Mouse (Mus musculus) stomach, postnatal 0 days (tissue): Measurements from ENCODE around the gene Gm12185. TPM values are rescaled to one million over a fixed set of nuclear protein-coding genes. Genes with fewer than 3 reads are reported as not detected.
"Not testable (repeated sequence)": the region's sequence is repeated elsewhere in the genome, so short reads cannot be mapped to it uniquely, and the experiment has no call there.

Experiments
- ATAC-seq: fragments of 200-750 bp; cut with Nextera tagmentation; 2 replicates; pipeline ENCODE4 v1.8.0; 2017; ENCODE audit not compliant: low FRiP score, low TSS enrichment
- DNase-seq: peaks from one replicate; pipeline ENCODE4 v3.0.0-alpha.2; 2016; ENCODE audit warnings: low spot score
- H3K27ac ChIP-seq: fragments of 300-500 bp; sonication (generic); replicated peaks from 2 replicates; pipeline ENCODE4 v1.5.1; 2014; ENCODE audit warnings: mild to moderate bottlenecking, control low read depth
- H3K27me3 ChIP-seq: fragments of 300-500 bp; sonication (generic); 2 replicates; pipeline ENCODE4 v1.6.1; 2014; ENCODE audit warnings: low read length; ENCODE audit not compliant: control insufficient read depth, insufficient read depth
- H3K36me3 ChIP-seq: fragments of 300-500 bp; sonication (generic); 2 replicates; pipeline ENCODE4 v1.6.1; 2014; ENCODE audit warnings: low read length, mixed read lengths; ENCODE audit not compliant: control insufficient read depth, insufficient read depth
- H3K4me1 ChIP-seq: fragments of 300-500 bp; sonication (generic); replicated peaks from 2 replicates; pipeline ENCODE4 v1.6.1; 2014; ENCODE audit warnings: antibody characterized with exemption; ENCODE audit not compliant: control insufficient read depth, insufficient read depth
- H3K4me2 ChIP-seq: fragments of 300-500 bp; sonication (generic); replicated peaks from 2 replicates; pipeline ENCODE4 v1.6.1; 2014; ENCODE audit warnings: low read depth, mild to moderate bottlenecking, control low read depth, moderate library complexity
- H3K4me3 ChIP-seq: fragments of 300-500 bp; sonication (generic); 2 replicates; pipeline ENCODE4 v1.5.1; 2014; ENCODE audit warnings: low read depth, low read length, control low read depth
- H3K9ac ChIP-seq: fragments of 300-500 bp; sonication (generic); 2 replicates; pipeline ENCODE4 v1.6.1; 2014; ENCODE audit warnings: mild to moderate bottlenecking, low read length, control low read depth, mixed read lengths
- H3K9me3 ChIP-seq: fragments of 300-500 bp; sonication (generic); 2 replicates; pipeline ENCODE4 v1.6.1; 2016; ENCODE audit warnings: low read length; ENCODE audit not compliant: control insufficient read depth
- WGBS: fragments of 180-500 bp; shearing (Covaris S2); extraction: QIAGEN DNeasy Blood & Tissue Kit; methylation state at CpG from one replicate; pipeline ENCODE4 v1.1.7; 2014; 5-methylcytosine and 5-hydroxymethylcytosine counted together
- polyA plus RNA-seq: library from polyadenylated mRNA; unstranded; fragments of >200 nt; fragmentation: Nextera tagmentation; extraction: Ambion mirVana; gene quantifications from 2 replicates; pipeline ENCODE4 v1.2.1, GENCODE M21; 2015

Gm12185 gene
- polyA plus RNA-seq = 0.01 TPM in 1 of 2 replicates, not detected in the other

DNA sequence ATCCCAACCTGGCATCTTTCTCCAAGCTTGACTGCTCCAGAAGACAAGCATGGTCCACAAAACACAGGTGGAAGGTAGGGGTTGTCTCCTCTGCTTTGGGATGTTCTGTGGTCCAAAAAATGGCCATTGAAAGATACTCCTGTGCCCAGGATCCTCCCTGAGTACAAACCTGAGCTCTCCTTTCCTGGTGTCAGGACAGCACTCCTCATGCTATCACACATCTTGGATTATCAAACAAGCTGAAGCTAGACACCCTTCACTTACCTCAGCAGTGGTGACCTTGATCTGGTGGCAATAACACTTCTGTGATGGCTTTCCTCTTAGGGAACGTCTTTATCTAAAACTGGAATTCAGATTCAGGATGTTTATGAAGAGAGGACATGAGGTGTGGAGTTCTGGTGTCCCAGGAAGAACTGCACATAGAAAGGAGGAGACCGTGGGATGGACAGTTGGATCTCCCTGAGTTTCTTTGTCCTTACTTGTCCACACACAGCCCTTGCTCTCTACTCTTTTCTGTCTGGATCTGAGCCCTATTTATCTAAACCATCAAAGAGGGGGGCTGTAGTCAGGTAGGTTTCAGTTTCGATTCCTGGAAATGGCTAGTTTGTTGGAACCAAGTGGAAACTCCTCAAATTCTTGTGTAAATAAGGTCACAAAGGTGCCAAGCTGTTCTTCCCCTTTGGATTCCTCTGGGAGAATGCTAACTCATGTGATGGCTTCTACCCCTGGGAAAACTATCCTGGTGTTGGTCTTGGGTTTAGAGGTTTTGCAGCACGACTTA, at the start of gene Gm12185:
TSS of gene Gm12185 (minus strand) at position 487 of the 781 bp plus-strand sequence.
- H3K4me2 ChIP-seq, H3K27me3 ChIP-seq, H3K27ac ChIP-seq, H3K4me1 ChIP-seq, H3K36me3 ChIP-seq, H3K9me3 ChIP-seq, H3K9ac ChIP-seq, H3K4me3 ChIP-seq, DNase-seq, ATAC-seq: not testable (repeated sequence)
- WGBS = 41% methylated on average over 4 of the region's 4 CpGs

DNA sequence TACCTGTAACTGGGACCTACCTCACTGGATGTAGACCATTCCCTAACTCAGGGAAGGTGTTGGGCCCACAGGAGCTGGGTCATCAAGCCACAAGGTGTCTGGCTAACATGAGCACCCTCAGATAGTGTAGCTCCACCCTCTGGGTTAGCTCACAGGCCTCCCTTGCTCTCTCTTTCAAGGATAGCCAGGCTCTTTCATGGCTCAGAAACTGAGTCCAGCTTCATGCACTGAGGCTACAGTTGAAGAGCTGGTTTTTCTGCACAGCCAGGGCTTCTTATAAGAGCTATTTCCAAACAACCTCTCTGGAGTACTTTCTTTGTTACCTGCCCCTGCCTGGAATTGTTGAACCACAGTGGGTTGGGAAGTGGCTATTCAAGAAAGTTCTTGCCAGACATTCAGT, 20.0 kb upstream of the Gm12185 start:
- not testable (repeated sequence) for H3K4me3 ChIP-seq, DNase-seq, H3K27me3 ChIP-seq, ATAC-seq, H3K27ac ChIP-seq, H3K4me1 ChIP-seq, H3K36me3 ChIP-seq, H3K4me2 ChIP-seq, H3K9ac ChIP-seq, H3K9me3 ChIP-seq

DNA sequence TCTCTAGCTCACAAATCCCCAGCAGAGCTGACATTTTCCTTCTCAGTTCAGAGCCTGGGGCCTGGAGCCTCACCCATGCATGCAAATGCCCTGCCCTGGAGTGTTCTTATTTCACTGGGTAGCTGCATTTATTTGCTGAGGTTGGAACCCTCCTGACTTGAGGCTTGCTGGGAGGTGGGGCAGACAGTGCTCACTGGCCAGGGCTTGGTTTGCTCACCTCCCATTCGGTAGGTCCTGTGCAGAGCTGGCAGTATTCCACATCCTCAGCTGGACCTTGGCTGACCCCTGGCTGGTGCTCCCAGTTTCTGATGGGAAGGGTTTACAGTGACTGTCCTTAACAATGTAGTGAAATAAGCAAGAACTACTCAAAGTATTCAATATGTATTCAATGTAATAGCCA, 14.8 kb upstream of the Gm12185 start:
- ATAC-seq = 0 out of 2 replicates have a peak, but pooled peaks have one; percentile 12
- not testable (repeated sequence) for H3K36me3 ChIP-seq, H3K27ac ChIP-seq, H3K4me1 ChIP-seq, H3K9ac ChIP-seq, H3K4me2 ChIP-seq, H3K9me3 ChIP-seq, DNase-seq, H3K27me3 ChIP-seq, H3K4me3 ChIP-seq
- 11% methylated on average over 1 of the region's 1 CpGs for WGBS

DNA sequence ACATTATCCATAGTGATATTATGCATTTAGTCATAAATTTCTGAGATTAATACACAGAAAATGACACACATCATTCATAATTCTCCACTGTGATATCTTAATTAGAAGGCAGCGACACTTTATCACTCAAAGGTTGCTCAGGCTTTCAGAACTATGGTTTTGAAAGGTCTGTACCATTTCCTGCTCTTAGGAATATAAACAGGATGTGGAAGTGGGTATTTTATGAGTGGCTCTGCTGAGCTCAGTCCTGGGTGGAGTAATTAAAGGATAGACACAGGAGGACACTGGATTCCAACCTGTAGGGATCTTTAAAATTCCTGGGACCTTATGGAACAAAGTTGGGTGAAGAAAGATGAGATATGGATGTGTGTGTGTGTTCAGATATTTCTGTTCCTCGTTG, 14.3 kb upstream of the Gm12185 start:
- H3K27ac ChIP-seq = not testable (repeated sequence)
- 64% methylated on average over 2 of the region's 2 CpGs for WGBS

GRCm38 (mm10) chr11:49000411-49000810, 8.4 kb upstream of the Gm12185 start:
- H3K36me3 ChIP-seq, H3K9ac ChIP-seq, ATAC-seq, H3K27me3 ChIP-seq, H3K27ac ChIP-seq, H3K4me3 ChIP-seq, DNase-seq, H3K9me3 ChIP-seq, H3K4me1 ChIP-seq, H3K4me2 ChIP-seq: not testable (repeated sequence)
- 78% methylated on average over 1 of the region's 1 CpGs for WGBS

More for the DNA sequence above, 14.3 kb upstream of the Gm12185 start:
- H3K27me3 ChIP-seq, H3K9ac ChIP-seq, H3K4me2 ChIP-seq, DNase-seq, ATAC-seq, H3K9me3 ChIP-seq, H3K36me3 ChIP-seq, H3K4me1 ChIP-seq, H3K4me3 ChIP-seq: not testable (repeated sequence)

- H3K36me3 ChIP-seq, H3K9ac ChIP-seq, H3K9me3 ChIP-seq, H3K27me3 ChIP-seq, H3K4me2 ChIP-seq, H3K4me3 ChIP-seq, H3K4me1 ChIP-seq, H3K27ac ChIP-seq, DNase-seq: not testable (repeated sequence)
- 16% methylated on average over 2 of the region's 2 CpGs for WGBS
- peak; percentile 64 for ATAC-seq
Observed at GRCm38 (mm10) chr11:48994018-48994417, 2.0 kb upstream of the Gm12185 start, which contains the start of gene Tgtp1. Gene Tgtp1 (minus strand): TSS chr11:48994172.

DNA sequence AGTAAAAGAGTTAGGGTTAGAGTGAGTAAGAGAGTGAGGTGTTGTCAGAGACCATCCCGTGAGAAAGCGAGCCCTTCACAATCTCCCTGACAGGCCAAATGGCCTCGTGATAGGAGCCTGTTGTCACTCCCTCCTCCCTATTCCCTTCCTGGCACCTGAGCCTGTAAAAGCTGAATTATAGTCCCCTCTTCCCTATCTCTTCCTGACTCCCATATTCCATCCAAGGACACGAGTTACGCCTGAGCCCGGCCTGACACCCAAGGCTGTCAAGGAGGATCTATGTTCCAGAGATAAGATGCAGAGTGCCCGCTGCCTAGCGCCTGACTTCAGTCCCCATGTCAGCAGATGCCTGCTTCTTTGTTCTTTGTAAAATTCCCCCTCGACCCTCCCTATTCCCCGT, 1.3 kb upstream of the Gm12185 start:
- ATAC-seq, H3K4me1 ChIP-seq, H3K4me3 ChIP-seq, H3K36me3 ChIP-seq, H3K27me3 ChIP-seq, H3K9me3 ChIP-seq, DNase-seq, H3K27ac ChIP-seq, H3K4me2 ChIP-seq, H3K9ac ChIP-seq: not testable (repeated sequence)
- WGBS = 37% methylated on average over 10 of the region's 10 CpGs

DNA sequence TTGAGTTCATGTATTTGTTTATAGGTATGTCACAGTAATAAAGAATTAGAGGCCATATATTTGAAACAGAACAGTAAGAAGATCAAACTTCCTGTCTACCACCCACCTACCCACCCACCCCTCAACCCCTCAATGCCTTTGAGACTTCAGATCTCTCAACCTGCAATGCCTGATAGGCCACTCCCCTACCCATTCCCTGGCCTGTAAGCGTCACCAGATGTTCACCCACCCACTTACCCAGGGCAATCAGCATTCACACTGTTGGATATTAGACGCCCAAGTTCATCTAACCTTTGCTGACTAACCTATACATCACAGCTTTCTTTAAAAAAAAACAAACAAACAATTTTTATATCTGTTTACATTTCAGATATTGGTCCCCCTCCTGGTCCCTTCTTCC, 2.0 kb downstream of the Gm12185 start:
- not testable (repeated sequence) for H3K9me3 ChIP-seq, H3K4me3 ChIP-seq, H3K4me1 ChIP-seq, H3K4me2 ChIP-seq, DNase-seq, ATAC-seq, H3K36me3 ChIP-seq, H3K27ac ChIP-seq, H3K9ac ChIP-seq, H3K27me3 ChIP-seq
- 68% methylated on average over 1 of the region's 2 CpGs for WGBS

- not testable (repeated sequence) for H3K4me3 ChIP-seq, ATAC-seq, H3K4me1 ChIP-seq, H3K4me2 ChIP-seq, H3K9ac ChIP-seq, H3K9me3 ChIP-seq, H3K27ac ChIP-seq, H3K27me3 ChIP-seq, DNase-seq, H3K36me3 ChIP-seq
- WGBS = 60% methylated on average over 2 of the region's 3 CpGs
Observed at GRCm38 (mm10) chr11:48988219-48988618, 3.8 kb downstream of the Gm12185 start.
